Mouse (Mus musculus) kidney, postnatal 0 days (tissue): ENCODE data around the gene Tescl. TPM values are rescaled to one million over a fixed set of nuclear protein-coding genes. Genes with fewer than 3 reads are reported as not detected.

Experiments
- ATAC-seq: fragments of 200-750 bp; cut with Nextera tagmentation; replicated peaks from 2 replicates; pipeline ENCODE4 v1.8.0; 2017; ENCODE audit warnings: low read depth, moderate number of reproducible peaks, moderate TSS enrichment, moderate library complexity; ENCODE audit not compliant: low FRiP score
- DNase-seq: peaks from one replicate; pipeline ENCODE4 v3.0.0-alpha.2; 2016; ENCODE audit warnings: low spot score
- H3K27ac ChIP-seq: fragments of 300-500 bp; sonication (generic); 2 replicates; pipeline ENCODE4 v1.5.1; 2014; ENCODE audit warnings: mild to moderate bottlenecking
- H3K27me3 ChIP-seq: fragments of 300-500 bp; sonication (generic); 2 replicates; pipeline ENCODE4 v1.6.1; 2014; ENCODE audit warnings: low read length, mixed read lengths; ENCODE audit not compliant: insufficient read depth
- H3K36me3 ChIP-seq: fragments of 300-500 bp; sonication (generic); 2 replicates; pipeline ENCODE4 v1.6.1; 2014; ENCODE audit warnings: low read length, mixed read lengths; ENCODE audit not compliant: insufficient read depth
- H3K4me1 ChIP-seq: fragments of 300-500 bp; sonication (generic); replicated peaks from 2 replicates; pipeline ENCODE4 v1.6.1; 2014; ENCODE audit warnings: antibody characterized with exemption, low read length, mixed read lengths; ENCODE audit not compliant: insufficient read depth
- H3K4me2 ChIP-seq: fragments of 300-500 bp; sonication (generic); 2 replicates; pipeline ENCODE4 v1.6.1; 2014; ENCODE audit warnings: mild to moderate bottlenecking, low read length, moderate library complexity, mixed read lengths
- H3K4me3 ChIP-seq: fragments of 300-500 bp; sonication (generic); replicated peaks from 2 replicates; pipeline ENCODE4 v1.5.1; 2014; ENCODE audit warnings: low read depth, low read length
- H3K9ac ChIP-seq: fragments of 300-500 bp; sonication (generic); 2 replicates; pipeline ENCODE4 v1.6.1; 2014; ENCODE audit warnings: low read depth, low read length
- H3K9me3 ChIP-seq: fragments of 300-500 bp; sonication (generic); replicated peaks from 2 replicates; pipeline ENCODE4 v1.6.1; 2016; ENCODE audit warnings: low read length, inconsistent platforms, mixed read lengths
- CTCF ChIP-seq: IDR thresholded peaks from 2 replicates; pipeline ENCODE4 v1.5.1; 2016; ENCODE audit warnings: antibody characterized with exemption, low read depth, mild to moderate bottlenecking, moderate library complexity
- WGBS: fragments of 180-500 bp; shearing (Covaris S2); extraction: QIAGEN DNeasy Blood & Tissue Kit; methylation state at CpG from one replicate; pipeline ENCODE4 v1.1.7; 2014; 5-methylcytosine and 5-hydroxymethylcytosine counted together
- polyA plus RNA-seq: library from polyadenylated mRNA; unstranded; fragments of >200 nt; fragmentation: Nextera tagmentation; extraction: Ambion mirVana; gene quantifications from 2 replicates; pipeline ENCODE4 v1.2.1, GENCODE M21; 2015

The Tescl gene
- polyA plus RNA-seq, 1 experiment from 2014 or later = 0.45 TPM

GRCm38 (mm10) chr7:24348896-24349295 is 15.2 kb upstream of the Tescl start, which contains the start of gene Lypd5:
Gene Lypd5 (plus strand): TSS chr7:24349196.
- WGBS = 38% methylated on average over 6 of the region's 6 CpGs
- no peak within 1 kb of the TSS for H3K27ac ChIP-seq
- H3K9ac ChIP-seq = no peak within 1 kb of the TSS
- TF ChIP-seq CTCF = no peak
- H3K4me3 ChIP-seq = no peak within 1 kb of the TSS
- H3K36me3 ChIP-seq = no peaks in the 10 kb centered on the region
- no peak within 1 kb of the TSS for H3K4me2 ChIP-seq
- DNase-seq = no peak
- ATAC-seq = no peak
- no peaks in the 10 kb centered on the region for H3K9me3 ChIP-seq
- H3K4me1 ChIP-seq = no peaks in the 10 kb centered on the region
- no peaks in the 10 kb centered on the region for H3K27me3 ChIP-seq

GRCm38 (mm10) chr7:24346444-24346843 is 12.7 kb upstream of the Tescl start:
- no peaks in the 10 kb centered on the region for H3K4me1 ChIP-seq
- H3K27me3 ChIP-seq = no peaks in the 10 kb centered on the region
- DNase-seq (no peak), ATAC-seq (no peak)
- H3K9ac ChIP-seq = no peak overlapping the region
- no peak overlapping the region for H3K4me3 ChIP-seq
- H3K9me3 ChIP-seq = no peaks in the 10 kb centered on the region
- no peak for TF ChIP-seq CTCF
- H3K36me3 ChIP-seq = no peaks in the 10 kb centered on the region
- no peak overlapping the region for H3K27ac ChIP-seq
- no peak overlapping the region for H3K4me2 ChIP-seq
- 65% methylated on average over 5 of the region's 5 CpGs for WGBS

- ATAC-seq = no peak
- H3K36me3 ChIP-seq = no peaks in the 10 kb centered on the region
- no peak overlapping the region for H3K4me2 ChIP-seq
- no peaks in the 10 kb centered on the region for H3K27me3 ChIP-seq
- no peaks in the 10 kb centered on the region for H3K9me3 ChIP-seq
- no peak for TF ChIP-seq CTCF
- H3K4me1 ChIP-seq = no peaks in the 10 kb centered on the region
- WGBS = 70% methylated on average over 7 of the region's 7 CpGs
- no peak overlapping the region for H3K4me3 ChIP-seq
- no peak overlapping the region for H3K27ac ChIP-seq
- DNase-seq = no peak
- H3K9ac ChIP-seq = no peak overlapping the region
Measured at GRCm38 (mm10) chr7:24343701-24344272, 10.1 kb upstream of the Tescl start.

GRCm38 (mm10) chr7:24338241-24338640 is 4.5 kb upstream of the Tescl start:
- Histone ChIP-seq H3K9me3 (no peaks in the 10 kb centered on the region), H3K9ac (no peak overlapping the region), H3K36me3 (no peaks in the 10 kb centered on the region), H3K27me3 (no peaks in the 10 kb centered on the region), H3K27ac (no peak overlapping the region), H3K4me3 (no peak overlapping the region), H3K4me2 (no peak overlapping the region), H3K4me1 (no peaks in the 10 kb centered on the region)
- ATAC-seq (no peak), DNase-seq (no peak)
- WGBS = 43% methylated on average over 2 of the region's 2 CpGs
- peak; percentile 23; the same call in 1 of the 2 replicates for TF ChIP-seq CTCF

GRCm38 (mm10) chr7:24335699-24336309 is 2.1 kb upstream of the Tescl start:
- H3K27me3 ChIP-seq = no peaks in the 10 kb centered on the region
- H3K4me3 ChIP-seq = no peak overlapping the region
- H3K36me3 ChIP-seq = no peaks in the 10 kb centered on the region
- ATAC-seq = no peak
- H3K27ac ChIP-seq = no peak overlapping the region
- 13% methylated on average over 5 of the region's 5 CpGs for WGBS
- H3K9me3 ChIP-seq = no peaks in the 10 kb centered on the region
- no peak overlapping the region for H3K9ac ChIP-seq
- H3K4me2 ChIP-seq = no peak overlapping the region
- no peaks in the 10 kb centered on the region for H3K4me1 ChIP-seq
- TF ChIP-seq CTCF = peak; percentile 79
- DNase-seq = peak; percentile 69

GRCm38 (mm10) chr7:24327281-24327975 is 6.3 kb downstream of the Tescl start:
- WGBS = 81% methylated on average over 14 of the region's 14 CpGs
- no peak overlapping the region for H3K9ac ChIP-seq
- H3K4me3 ChIP-seq = no peak overlapping the region
- ATAC-seq = no peak
- DNase-seq = no peak
- no peaks in the 10 kb centered on the region for H3K27me3 ChIP-seq
- no peaks in the 10 kb centered on the region for H3K36me3 ChIP-seq
- H3K9me3 ChIP-seq = peaks cover 4% of the 10 kb centered on the region; the same call in 1 of the 2 replicates
- no peak overlapping the region for H3K4me2 ChIP-seq
- H3K4me1 ChIP-seq = no peaks in the 10 kb centered on the region
- H3K27ac ChIP-seq = no peak overlapping the region
- TF ChIP-seq CTCF = no peak
